Mouse (Mus musculus) stomach, embryonic 14.5 days (tissue): ENCODE results near the gene Rrp7a. TPM values are rescaled to one million over a fixed set of nuclear protein-coding genes. Genes with fewer than 3 reads are reported as not detected.
A peak's percentile ranks its signal among the peaks of the same experiment; 100 is the strongest.
"Not testable (repeated sequence)": the region's sequence is repeated elsewhere in the genome, so short reads cannot be mapped to it uniquely, and the experiment has no call there.

Experiments used
- ATAC-seq: fragments of 200-750 bp; cut with Nextera tagmentation; 2 replicates; pipeline ENCODE4 v1.8.0; 2017; ENCODE audit warnings: low read depth, moderate TSS enrichment; ENCODE audit not compliant: insufficient number of reproducible peaks, insufficient read depth, low FRiP score
- H3K27ac ChIP-seq: fragments of 300-500 bp; sonication (generic); 2 replicates; pipeline ENCODE4 v1.5.1; 2014; ENCODE audit warnings: mild to moderate bottlenecking, low read length, moderate library complexity, mixed read lengths
- H3K27me3 ChIP-seq: fragments of 300-500 bp; sonication (generic); 2 replicates; pipeline ENCODE4 v1.6.1; 2014; ENCODE audit warnings: low read length, control low read depth, mixed read lengths; ENCODE audit not compliant: control insufficient read depth, insufficient read depth
- H3K36me3 ChIP-seq: fragments of 300-500 bp; sonication (generic); 2 replicates; pipeline ENCODE4 v1.6.1; 2014; ENCODE audit warnings: mild to moderate bottlenecking, control low read depth, low read length, moderate library complexity, mixed read lengths; ENCODE audit not compliant: control insufficient read depth, insufficient read depth
- H3K4me1 ChIP-seq: fragments of 300-500 bp; sonication (generic); 2 replicates; pipeline ENCODE4 v1.6.1; 2014; ENCODE audit warnings: low read length, control low read depth, mixed read lengths; ENCODE audit not compliant: control insufficient read depth, insufficient read depth
- H3K4me2 ChIP-seq: fragments of 300-500 bp; sonication (generic); replicated peaks from 2 replicates; pipeline ENCODE4 v1.6.1; 2014; ENCODE audit warnings: low read depth, low read length, control low read depth
- H3K4me3 ChIP-seq: fragments of 300-500 bp; sonication (generic); 2 replicates; pipeline ENCODE4 v1.5.1; 2014; ENCODE audit warnings: low read depth, low read length, control low read depth
- H3K9ac ChIP-seq: fragments of 300-500 bp; sonication (generic); replicated peaks from 2 replicates; pipeline ENCODE4 v1.6.1; 2014; ENCODE audit warnings: low read depth, mild to moderate bottlenecking, control low read depth, low read length, moderate library complexity, mixed read lengths
- H3K9me3 ChIP-seq: fragments of 300-500 bp; sonication (generic); 2 replicates; pipeline ENCODE4 v1.6.1; 2016; ENCODE audit warnings: low read depth, low read length, control low read depth; ENCODE audit not compliant: control insufficient read depth
- WGBS: fragments of 180-500 bp; shearing (Covaris S2); extraction: QIAGEN DNeasy Blood & Tissue Kit; methylation state at CpG from one replicate; pipeline ENCODE4 v1.1.7; 2014; 5-methylcytosine and 5-hydroxymethylcytosine counted together
- polyA plus RNA-seq: library from polyadenylated mRNA; unstranded; fragments of >200 nt; fragmentation: Nextera tagmentation; extraction: Ambion mirVana; gene quantifications from 2 replicates; pipeline ENCODE4 v1.2.1, GENCODE M21; 2014

Rrp7a gene
- polyA plus RNA-seq, 1 experiment from 2014 or later, result 45.9 TPM

DNA sequence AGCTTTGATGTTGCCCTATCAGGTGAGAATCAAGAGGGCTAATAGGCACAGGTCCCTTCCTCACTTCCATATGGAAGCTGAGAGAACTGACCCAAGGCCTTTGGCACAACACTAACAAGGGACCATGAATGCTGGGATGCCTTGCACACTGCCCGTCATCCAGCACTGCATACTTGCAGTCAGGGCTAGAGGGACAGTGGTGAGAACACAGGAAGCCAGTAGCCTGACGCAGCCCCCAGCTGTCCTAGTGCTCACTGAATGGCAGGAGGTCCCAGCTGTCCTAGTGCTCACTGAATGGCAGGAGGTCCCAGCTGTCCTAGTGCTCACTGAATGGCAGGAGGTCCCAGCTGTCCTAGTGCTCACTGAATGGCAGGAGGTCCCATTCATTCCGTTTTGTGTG, 4.4 kb upstream of the Rrp7a start:
- WGBS, result 72% methylated on average over 3 of the region's 3 CpGs
- H3K4me3 ChIP-seq, H3K4me2 ChIP-seq, H3K27me3 ChIP-seq, H3K9me3 ChIP-seq, H3K9ac ChIP-seq, ATAC-seq, H3K27ac ChIP-seq, H3K4me1 ChIP-seq: not testable (repeated sequence)
- H3K36me3 ChIP-seq, result peaks cover 61% of the 10 kb centered on the region

DNA sequence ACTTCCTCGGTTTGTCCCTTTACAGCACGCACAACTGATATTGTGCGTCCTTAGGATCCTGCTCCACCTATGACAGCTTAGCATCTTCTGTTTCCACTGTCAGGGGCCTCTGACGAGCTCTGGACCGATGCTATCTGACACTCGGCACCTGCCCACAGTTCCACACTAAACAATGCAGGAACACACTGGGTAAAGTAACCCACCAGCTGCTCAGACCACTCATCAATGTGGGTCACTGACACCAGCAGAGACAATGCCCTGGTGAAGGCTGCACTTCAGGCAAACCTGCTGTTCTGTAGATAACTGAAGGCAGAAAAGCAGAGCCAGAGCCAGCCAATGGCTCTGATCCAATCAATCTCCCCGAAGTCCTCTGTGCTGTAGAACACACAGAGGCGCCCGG, 4.0 kb upstream of the Rrp7a start:
- Histone ChIP-seq H3K27ac (no peak overlapping the region), H3K4me1 (peaks cover 3% of the 10 kb centered on the region; the same call in 1 of the 2 replicates), H3K9ac (no peak overlapping the region), H3K9me3 (no peaks in the 10 kb centered on the region), H3K36me3 (peaks cover 56% of the 10 kb centered on the region), H3K4me2 (no peak overlapping the region), H3K4me3 (no peak overlapping the region), H3K27me3 (no peaks in the 10 kb centered on the region)
- ATAC-seq, result no peak
- 92% methylated on average over 9 of the region's 9 CpGs for WGBS

DNA sequence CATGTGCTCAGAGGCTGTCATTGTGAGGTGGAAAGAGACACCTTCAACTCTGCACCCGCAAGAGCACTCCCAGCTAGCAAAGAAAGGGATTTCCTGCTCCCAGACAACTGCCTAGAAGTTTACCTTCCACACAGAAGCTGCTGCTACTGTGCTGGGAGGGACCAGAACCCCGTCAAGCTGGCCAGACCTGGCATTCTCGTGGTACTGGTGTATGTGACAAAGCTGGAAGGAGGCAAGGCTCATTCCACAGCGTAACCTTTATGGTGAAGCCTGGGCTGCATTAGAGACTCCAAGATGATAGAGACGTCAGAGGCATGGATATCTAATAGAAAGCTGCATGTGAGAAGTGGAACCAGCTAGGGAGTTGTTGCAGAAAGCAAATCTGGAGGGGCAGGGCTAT, 2.0 kb upstream of the Rrp7a start:
- no peaks in the 10 kb centered on the region for H3K27me3 ChIP-seq
- H3K9me3 ChIP-seq, result no peaks in the 10 kb centered on the region
- H3K27ac ChIP-seq, result no peak overlapping the region
- no peak overlapping the region for H3K4me2 ChIP-seq
- H3K4me3 ChIP-seq, result no peak overlapping the region
- peaks cover 42% of the 10 kb centered on the region for H3K36me3 ChIP-seq
- ATAC-seq, result no peak
- peaks cover 7% of the 10 kb centered on the region; the same call in 1 of the 2 replicates for H3K4me1 ChIP-seq
- no peak overlapping the region for H3K9ac ChIP-seq
- WGBS, result 60% methylated on average over 5 of the region's 5 CpGs

- peak; percentile 39; the same call in 1 of the 2 replicates for ATAC-seq
- peak overlapping the region; percentile 59 for H3K27ac ChIP-seq
- H3K9me3 ChIP-seq, result no peaks in the 10 kb centered on the region
- 3% methylated on average over 42 of the region's 43 CpGs for WGBS
- peak overlapping the region; percentile 83 for H3K4me3 ChIP-seq
- H3K27me3 ChIP-seq, result no peaks in the 10 kb centered on the region
- peaks cover 7% of the 10 kb centered on the region; the same call in 1 of the 2 replicates for H3K4me1 ChIP-seq
- H3K36me3 ChIP-seq, result peaks cover 37% of the 10 kb centered on the region
- peak overlapping the region; percentile 65 for H3K9ac ChIP-seq
- peak overlapping the region; percentile 88 for H3K4me2 ChIP-seq
These were observed 664 bp downstream of the Rrp7a start for GRCm38 (mm10) chr15:83121709-83122565.

DNA sequence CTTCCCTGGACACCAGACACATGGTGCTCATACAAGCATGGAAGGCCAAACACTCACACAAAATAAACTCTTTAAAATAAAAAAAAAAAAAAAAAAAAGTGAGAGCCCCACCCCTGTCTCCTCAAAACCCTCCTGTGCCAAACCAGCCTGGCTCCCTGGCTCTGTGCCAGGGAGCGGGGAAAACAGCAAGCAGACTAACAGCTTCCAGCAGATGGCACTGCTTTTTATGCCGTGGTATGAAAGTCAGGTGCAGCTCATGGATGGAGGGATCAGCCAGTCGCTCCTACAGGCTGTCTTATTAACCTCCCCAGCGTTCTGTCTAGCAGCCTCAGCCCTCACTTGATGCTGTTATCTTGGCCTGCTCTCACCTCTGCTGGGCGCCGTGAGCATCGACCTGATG, 4.2 kb downstream of the Rrp7a start:
- H3K36me3 ChIP-seq, result peaks cover 43% of the 10 kb centered on the region
- no peak overlapping the region for H3K4me2 ChIP-seq
- no peaks in the 10 kb centered on the region for H3K27me3 ChIP-seq
- ATAC-seq, result no peak
- H3K9ac ChIP-seq, result no peak overlapping the region
- H3K4me1 ChIP-seq, result peaks cover 7% of the 10 kb centered on the region; the same call in 1 of the 2 replicates
- no peak overlapping the region for H3K4me3 ChIP-seq
- WGBS, result 71% methylated on average over 7 of the region's 7 CpGs
- H3K27ac ChIP-seq, result no peak overlapping the region
- H3K9me3 ChIP-seq, result no peaks in the 10 kb centered on the region

DNA sequence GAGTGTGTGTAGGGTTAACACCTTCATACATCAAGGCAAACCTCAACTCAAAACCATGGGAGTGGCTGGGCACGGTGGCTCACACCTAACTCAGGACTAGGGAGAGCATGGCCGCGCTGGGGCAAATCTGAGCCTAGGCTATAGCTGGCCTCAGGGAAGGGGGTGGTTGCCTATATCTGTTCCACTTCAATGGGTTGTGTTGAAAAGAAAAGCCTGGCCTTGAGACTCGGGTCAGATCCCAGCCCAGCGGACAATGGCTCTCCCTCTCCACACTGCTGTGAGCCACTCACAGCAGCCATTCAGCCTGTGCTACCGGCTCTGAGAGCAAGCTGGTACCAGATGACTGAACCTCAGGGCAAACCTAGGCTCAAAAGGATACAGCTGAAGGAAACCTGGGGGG, 7.5 kb downstream of the Rrp7a start:
- Histone ChIP-seq H3K4me2 (no peak overlapping the region), H3K27me3 (no peaks in the 10 kb centered on the region), H3K9ac (no peak overlapping the region), H3K4me1 (peaks cover 7% of the 10 kb centered on the region), H3K4me3 (no peak overlapping the region), H3K36me3 (peaks cover 43% of the 10 kb centered on the region), H3K9me3 (no peaks in the 10 kb centered on the region), H3K27ac (no peak overlapping the region)
- 82% methylated on average over 6 of the region's 6 CpGs for WGBS
- no peak for ATAC-seq

DNA sequence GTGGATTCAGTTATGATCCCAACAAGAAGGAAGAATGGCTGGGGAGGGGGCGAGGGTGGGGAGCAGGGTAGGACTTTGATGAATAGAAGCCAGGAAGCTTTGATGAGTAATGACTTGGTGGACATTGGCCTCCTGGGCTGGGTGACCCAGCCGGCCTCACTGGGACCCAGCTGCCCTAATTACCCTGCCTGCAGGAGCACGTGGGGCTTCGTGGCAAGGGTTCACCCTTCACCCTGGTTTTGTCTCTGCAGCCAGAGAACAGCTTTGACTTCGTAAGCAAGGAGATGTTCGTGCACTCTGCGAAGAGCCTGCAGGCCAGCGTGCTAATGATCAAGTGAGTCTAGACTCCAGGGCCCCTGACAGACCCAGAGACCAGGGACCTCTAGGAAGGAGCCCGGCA, 8.5 kb downstream of the Rrp7a start:
- H3K27me3 ChIP-seq, result no peaks in the 10 kb centered on the region
- peaks cover 7% of the 10 kb centered on the region for H3K4me1 ChIP-seq
- H3K9me3 ChIP-seq, result no peaks in the 10 kb centered on the region
- H3K9ac ChIP-seq, result no peak overlapping the region
- H3K36me3 ChIP-seq, result peaks cover 36% of the 10 kb centered on the region
- ATAC-seq, result no peak
- H3K27ac ChIP-seq, result no peak overlapping the region
- H3K4me3 ChIP-seq, result no peak overlapping the region
- no peak overlapping the region for H3K4me2 ChIP-seq
- WGBS, result 59% methylated on average over 9 of the region's 9 CpGs

DNA sequence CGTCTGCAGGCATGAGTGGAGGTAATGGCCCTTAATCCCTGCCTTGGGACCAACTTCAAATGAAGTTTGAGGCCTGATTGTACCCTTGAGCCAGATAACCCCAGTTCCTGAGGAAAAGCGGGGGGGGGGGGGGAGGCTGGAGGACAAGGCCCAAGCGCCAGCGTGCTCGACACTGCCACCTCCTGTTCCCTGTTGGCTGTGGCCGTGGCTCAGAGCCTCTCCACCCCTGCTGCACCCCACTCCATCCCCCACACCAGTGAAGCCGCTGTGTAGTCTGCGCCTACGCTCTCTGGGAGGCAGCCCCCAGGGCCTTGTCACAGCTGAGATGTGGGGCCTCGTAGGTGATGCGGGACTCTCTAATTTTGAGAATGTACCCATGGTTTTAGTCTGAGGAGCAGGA, 9.7 kb downstream of the Rrp7a start:
- H3K27me3 ChIP-seq, result no peaks in the 10 kb centered on the region
- peaks cover 7% of the 10 kb centered on the region for H3K4me1 ChIP-seq
- no peak overlapping the region for H3K27ac ChIP-seq
- H3K36me3 ChIP-seq, result peaks cover 28% of the 10 kb centered on the region
- H3K9me3 ChIP-seq, result no peaks in the 10 kb centered on the region
- 16% methylated on average over 7 of the region's 11 CpGs for WGBS
- no peak overlapping the region for H3K9ac ChIP-seq
- H3K4me3 ChIP-seq, result no peak overlapping the region
- ATAC-seq, result peak; percentile 73; the same call in 1 of the 2 replicates
- no peak overlapping the region for H3K4me2 ChIP-seq
